Mouse (Mus musculus) brain, embryonic 14.5 days (tissue): ENCODE data around the gene Nckipsd. TPM values are rescaled to one million over a fixed set of nuclear protein-coding genes. Genes with fewer than 3 reads are reported as not detected.

ENCODE experiments used
- DNase-seq: peaks from one replicate; pipeline ENCODE4 v3.0.0-alpha.2; 2011; ENCODE audit warnings: low read depth
- CTCF ChIP-seq: fragments of 200-500 bp; IDR thresholded peaks from 2 replicates; pipeline ENCODE4 v1.5.1; 2012; ENCODE audit warnings: inconsistent platforms, mild to moderate bottlenecking, moderate library complexity, borderline replicate concordance; ENCODE audit not compliant: insufficient read depth, insufficient read length; ENCODE audit errors: extremely low read depth
- POLR2A ChIP-seq: fragments of 200-500 bp; IDR thresholded peaks from 2 replicates; pipeline ENCODE4 v1.6.1; 2012; ENCODE audit warnings: mild to moderate bottlenecking, inconsistent platforms, borderline replicate concordance; ENCODE audit not compliant: poor library complexity, insufficient read depth, insufficient read length, severe bottlenecking; ENCODE audit errors: extremely low read depth
- polyA plus RNA-seq: library from polyadenylated mRNA; depleted of rRNA; stranded (reverse); fragments of >200 nt; gene quantifications from 2 replicates; pipeline ENCODE4 v1.2.3, GENCODE M21; 2012; rRNA removed

Gene Nckipsd
- polyA plus RNA-seq, 1 experiment, result 38.5 TPM

DNA sequence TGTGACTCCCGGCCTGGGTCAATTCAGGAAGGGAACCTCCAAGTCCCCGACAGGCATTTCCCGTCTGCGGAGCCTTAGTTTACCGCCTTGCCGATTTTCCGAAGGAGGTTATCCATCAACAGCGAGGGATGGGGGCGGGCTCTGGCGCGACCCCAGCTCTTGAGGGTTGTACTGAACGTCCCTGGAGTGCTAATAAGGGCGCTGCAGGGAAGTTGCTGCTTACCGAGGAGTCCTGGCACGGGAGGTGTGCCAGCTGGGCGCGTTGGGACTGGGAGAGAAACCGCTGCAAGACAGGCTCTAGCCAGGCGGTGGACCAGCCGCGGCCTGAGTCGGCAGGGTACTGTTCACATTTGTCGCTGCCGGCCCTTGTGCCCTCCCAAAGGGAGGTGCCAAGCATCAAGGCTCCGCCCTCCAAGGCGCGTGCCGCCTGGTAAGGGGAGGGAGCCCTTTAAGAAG, 46.1 kb downstream of the Nckipsd start:
- DNase-seq, result peak; percentile 95
- TF ChIP-seq POLR2A (peak; percentile 49; the same call in 1 of the 2 replicates), CTCF (0 out of 2 replicates have a peak, but pooled peaks have one; percentile 6)

GRCm38 (mm10) chr9:108855335-108855734, 47.2 kb downstream of the Nckipsd start:
- TF ChIP-seq CTCF (no peak), POLR2A (no peak)
- DNase-seq, result no peak

DNA sequence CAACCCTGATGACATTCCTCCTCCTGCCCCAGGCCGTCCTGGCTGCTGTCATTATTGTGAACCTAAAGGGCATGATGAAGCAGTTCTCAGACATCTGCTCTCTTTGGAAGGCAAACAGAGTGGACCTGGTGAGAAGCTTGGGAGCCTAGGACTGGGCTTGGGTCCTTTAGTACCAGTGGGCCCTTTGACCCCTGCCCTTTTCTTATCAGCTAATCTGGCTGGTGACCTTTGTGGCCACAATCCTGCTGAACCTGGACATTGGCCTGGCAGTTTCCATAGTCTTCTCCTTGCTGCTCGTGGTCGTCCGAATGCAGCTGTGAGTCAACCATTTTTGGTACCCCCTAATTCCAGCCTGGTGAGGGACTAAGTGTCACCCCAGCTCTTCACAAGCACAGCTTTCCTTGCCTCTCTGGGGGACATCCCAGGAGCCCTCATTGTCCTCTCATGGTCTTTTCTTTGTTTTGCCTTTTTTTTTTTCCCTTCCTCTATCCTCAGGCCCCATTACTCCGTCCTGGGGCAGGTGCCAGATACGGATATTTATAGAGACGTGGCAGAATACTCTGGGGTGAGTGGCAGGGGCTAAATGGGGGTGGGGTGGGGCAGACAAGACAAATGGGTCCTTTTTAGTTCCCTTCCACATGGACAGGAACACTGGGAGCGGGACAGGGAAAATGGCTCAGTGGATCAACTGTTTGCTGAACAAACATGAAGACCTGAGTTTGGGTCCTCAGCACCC, 50.8 kb downstream of the Nckipsd start:
- TF ChIP-seq CTCF (no peak), POLR2A (no peak)
- DNase-seq, result no peak

Other genes starting within 250 kb of the Nckipsd start
- gene Impdh2, start 248.1 kb upstream of the Nckipsd start, polyA plus RNA-seq, result 127 and 171 TPM in 2 replicates
- 47.8 and 67.8 TPM in 2 replicates for gene Ndufaf3, start 240.9 kb upstream of the Nckipsd start, polyA plus RNA-seq
- gene Dalrd3, start 238.5 kb upstream of the Nckipsd start, polyA plus RNA-seq, result 190 and 347 TPM in 2 replicates
- 329 and 375 TPM in 2 replicates for gene Wdr6, start 229.6 kb upstream of the Nckipsd start, polyA plus RNA-seq
- gene P4htm, start 210.7 kb upstream of the Nckipsd start, polyA plus RNA-seq, result 28.4 and 31.6 TPM in 2 replicates
- gene Arih2, start 159.0 kb upstream of the Nckipsd start, polyA plus RNA-seq, result 47.9 and 49.0 TPM in 2 replicates
- 19.5 and 22.6 TPM in 2 replicates for gene Slc25a20, start 146.3 kb upstream of the Nckipsd start, polyA plus RNA-seq
- gene Prkar2a, start 119.1 kb upstream of the Nckipsd start, polyA plus RNA-seq, result 33.8 and 52.8 TPM in 2 replicates
- gene Ip6k2, start 24.6 kb upstream of the Nckipsd start, polyA plus RNA-seq, result 352 and 472 TPM in 2 replicates
- 110 and 130 TPM in 2 replicates for gene Celsr3, start 18.0 kb downstream of the Nckipsd start, polyA plus RNA-seq
- 22.4 and 23.1 TPM in 2 replicates for gene Slc26a6, start 44.9 kb downstream of the Nckipsd start, polyA plus RNA-seq
- 0.76 and 0.88 TPM in 2 replicates for gene Tmem89, start 106.3 kb downstream of the Nckipsd start, polyA plus RNA-seq
- 363 and 420 TPM in 2 replicates for gene Uqcrc1, start 128.3 kb downstream of the Nckipsd start, polyA plus RNA-seq
- 7.5 and 8.3 TPM in 2 replicates for gene Col7a1, start 145.2 kb downstream of the Nckipsd start, polyA plus RNA-seq
- 0.75 and 0.96 TPM in 2 replicates for gene Ucn2, start 177.6 kb downstream of the Nckipsd start, polyA plus RNA-seq
- 32.0 and 35.3 TPM in 2 replicates for gene Pfkfb4, start 183.4 kb downstream of the Nckipsd start, polyA plus RNA-seq
- 78.6 and 83.1 TPM in 2 replicates for gene Shisa5, start 230.2 kb downstream of the Nckipsd start, polyA plus RNA-seq